Comparison of ENCODE assay signal across 17 mouse cellular contexts in the genomic region with DNA sequence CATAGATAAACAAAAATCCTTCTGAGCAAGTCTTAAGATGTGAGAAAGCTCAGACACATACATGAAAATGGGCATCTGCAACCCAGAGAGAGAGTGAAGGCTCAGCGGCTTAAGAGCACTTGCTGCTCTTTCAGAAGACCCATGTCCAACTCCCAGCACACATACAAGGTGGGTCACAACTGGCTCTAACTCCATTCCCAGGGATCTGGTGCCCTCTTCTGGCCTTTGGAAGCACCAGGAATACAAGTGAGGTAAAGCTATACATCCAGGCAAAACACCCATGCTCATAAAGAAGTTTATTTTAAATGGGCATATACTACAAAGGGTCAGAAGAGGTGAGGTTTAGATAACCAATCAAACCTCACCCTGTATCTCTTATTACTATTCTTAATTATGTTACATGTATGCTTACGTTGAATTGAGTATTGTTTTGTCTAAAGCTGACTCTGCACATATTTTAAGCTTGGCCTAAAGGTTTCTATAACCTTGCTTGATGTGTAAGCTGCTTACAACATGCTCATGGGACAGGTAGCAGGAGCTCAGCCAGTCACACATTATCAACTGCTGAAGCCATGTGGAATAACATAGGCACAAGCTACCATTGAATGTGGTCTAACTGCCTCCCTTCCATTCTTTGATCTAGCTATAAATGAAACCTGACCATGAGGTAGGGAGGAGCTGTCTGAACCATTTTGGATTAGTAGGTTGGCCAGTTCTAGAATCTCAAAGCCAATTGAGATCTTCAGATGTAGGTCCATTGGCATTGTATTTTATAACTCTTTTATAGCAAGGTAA.
DNase-seq lines count a peak whose midpoint lies in the region; ATAC-seq and TF ChIP-seq lines count a peak whose summit lies in the region.
"Had no signal": no experiment of that assay in that cellular context is flagged by ENCODE, and none has a peak within 500 bp of the region (broad histone marks: within the 10 kb centered on the region; RNA-seq: fewer than 3 reads in every experiment).

No protein-coding gene starts in this region.

- H3K27ac ChIP-seq in left cerebral cortex, adult 2 months: peak overlapping the region; percentile 37; the same call in 1 of the 2 replicates
- no peak overlapping the region for H3K27ac ChIP-seq in ES-Bruce4 (ENCODE audit: insufficient read depth, low read length)
- no peak overlapping the region for H3K27ac ChIP-seq in forebrain, embryonic 16.5 days (ENCODE audit: low read length)
- H3K27ac ChIP-seq: gastrocnemius, adult 2 months; heart, embryonic 10.5 days; lung, embryonic 15.5 days; neural tube, embryonic 12.5 days had no signal

- no peak overlapping the region for H3K4me2 ChIP-seq in forebrain, embryonic 16.5 days (ENCODE audit: low read length)
- H3K4me2 ChIP-seq: hindbrain, embryonic 15.5 days; lung, embryonic 15.5 days; neural tube, embryonic 12.5 days had no signal

- no peaks in the 10 kb centered on the region for H3K27me3 ChIP-seq in ES-Bruce4 (ENCODE audit: control insufficient read depth, insufficient read depth, low read length, poor library complexity, severe bottlenecking)
- no peaks in the 10 kb centered on the region for H3K27me3 ChIP-seq in forebrain, embryonic 16.5 days (replicated peaks; ENCODE audit: control insufficient read depth, insufficient read depth, low read length)
- H3K27me3 ChIP-seq: hindbrain, embryonic 15.5 days; neural tube, embryonic 12.5 days had no signal

- H3K36me3 ChIP-seq in ES-Bruce4 (ENCODE audit: control insufficient read depth, insufficient read depth, low read length, poor library complexity, severe bottlenecking): no peaks in the 10 kb centered on the region
- no peaks in the 10 kb centered on the region for H3K36me3 ChIP-seq in forebrain, embryonic 16.5 days (ENCODE audit: control insufficient read depth, insufficient read depth)
- H3K36me3 ChIP-seq: heart, embryonic 10.5 days; hindbrain, embryonic 15.5 days; lung, embryonic 15.5 days; neural tube, embryonic 12.5 days had no signal

- peak; percentile 21 for TF ChIP-seq CTCF in left cerebral cortex, adult 2 months (IDR thresholded peaks at IDR 0.05)
- TF ChIP-seq CTCF in ES-Bruce4 (IDR thresholded peaks at IDR 0.05; ENCODE audit: low read depth, low read length): peak; percentile 38

- intact Hi-C loops in left cerebral cortex, adult 2 months (cut with DNase I): loop anchor here (5.0 to 10.0 kb wide), 3 partner anchors 155 to 232 kb away; a partner anchor contains a TSS
- intact Hi-C loops in left cerebral cortex, postnatal 25 days (cut with DNase I): loop anchor here (5.0 to 10.0 kb wide), 4 partner anchors 85 to 283 kb away; no protein-coding TSS in a partner anchor

- no peaks in the 10 kb centered on the region for H3K9me3 ChIP-seq in ES-Bruce4 (replicated peaks; ENCODE audit: control insufficient read depth, insufficient read depth, low read length, poor library complexity, severe bottlenecking)
- H3K9me3 ChIP-seq in forebrain, embryonic 16.5 days (ENCODE audit: control insufficient read depth, low read length): no peaks in the 10 kb centered on the region
- H3K9me3 ChIP-seq: heart, embryonic 10.5 days; hindbrain, embryonic 15.5 days; lung, embryonic 15.5 days; neural tube, embryonic 12.5 days had no signal

- no peak overlapping the region for H3K4me3 ChIP-seq in left cerebral cortex, adult 2 months
- H3K4me3 ChIP-seq in ES-Bruce4 (ENCODE audit: low read depth, low read length): no peak overlapping the region
- no peak overlapping the region for H3K4me3 ChIP-seq in forebrain, embryonic 16.5 days (replicated peaks; ENCODE audit: low read length)
- H3K4me3 ChIP-seq: gastrocnemius, adult 2 months; heart, embryonic 10.5 days; hindbrain, embryonic 15.5 days; lung, embryonic 15.5 days; neural tube, embryonic 12.5 days had no signal

- peak; percentile 11; the same call in 1 of the 2 replicates for ATAC-seq in forebrain, embryonic 16.5 days
- ATAC-seq: midbrain, embryonic 16.5 days had no signal

- no peak overlapping the region for H3K9ac ChIP-seq in ES-Bruce4 (ENCODE audit: low read depth, poor library complexity, severe bottlenecking)
- H3K9ac ChIP-seq in forebrain, embryonic 16.5 days (replicated peaks; ENCODE audit: low read depth, low read length): no peak overlapping the region
- H3K9ac ChIP-seq: hindbrain, embryonic 15.5 days; lung, embryonic 15.5 days; neural tube, embryonic 12.5 days had no signal

- no peak for TF ChIP-seq EP300 in ES-Bruce4 (IDR thresholded peaks at IDR 0.05; ENCODE audit: insufficient read depth, low read depth, low read length)

- TF ChIP-seq POLR2A in ES-Bruce4 (IDR thresholded peaks at IDR 0.05; ENCODE audit: insufficient read depth, low read length): no peak

- DNase-seq in left cerebral cortex, adult 2 months (ENCODE audit: extremely low spot score in 1 of 2, low spot score in 2 of 2): peak in 1 of 2 experiments; percentile 8
- no peak for DNase-seq in left cerebral cortex, postnatal 25 days (ENCODE audit: low spot score in 2 of 2)
- DNase-seq in NIH3T3 (ENCODE audit: low read depth): peak; percentile 5
- DNase-seq in testis, postnatal 14 days (ENCODE audit: low spot score): no peak
- DNase-seq in neural tube, embryonic 10.5 days (ENCODE audit: extremely low spot score, low spot score): no peak
- DNase-seq: adrenal gland, postnatal 14 days; cerebellum, postnatal 14 days; gastrocnemius, adult 2 months; kidney, adult 8-10 months; right cerebral cortex, postnatal 4 days had no signal

- 93% methylated on average over 2 of the region's 2 CpGs for WGBS in forebrain, embryonic 16.5 days

- no peaks in the 10 kb centered on the region for H3K4me1 ChIP-seq in ES-Bruce4 (ENCODE audit: control insufficient read depth, insufficient read depth, low read length)
- H3K4me1 ChIP-seq in forebrain, embryonic 16.5 days (replicated peaks; ENCODE audit: control insufficient read depth, insufficient read depth, low read length): 0 out of 2 replicates have a peak, but pooled peaks cover 2% of the 10 kb centered on the region
- H3K4me1 ChIP-seq: heart, embryonic 10.5 days; lung, embryonic 15.5 days; neural tube, embryonic 12.5 days had no signal
